Mouse (Mus musculus) right cerebral cortex, adult 2 months (tissue): ENCODE measurements around the gene Cic.

Source experiments
- DNase-seq, 2 experiments: peaks; one replicate each; pipeline ENCODE4 v3.0.0; 2021 to 2022; ENCODE audit warnings: low spot score in 2 of 2

Gene Cic

DNA sequence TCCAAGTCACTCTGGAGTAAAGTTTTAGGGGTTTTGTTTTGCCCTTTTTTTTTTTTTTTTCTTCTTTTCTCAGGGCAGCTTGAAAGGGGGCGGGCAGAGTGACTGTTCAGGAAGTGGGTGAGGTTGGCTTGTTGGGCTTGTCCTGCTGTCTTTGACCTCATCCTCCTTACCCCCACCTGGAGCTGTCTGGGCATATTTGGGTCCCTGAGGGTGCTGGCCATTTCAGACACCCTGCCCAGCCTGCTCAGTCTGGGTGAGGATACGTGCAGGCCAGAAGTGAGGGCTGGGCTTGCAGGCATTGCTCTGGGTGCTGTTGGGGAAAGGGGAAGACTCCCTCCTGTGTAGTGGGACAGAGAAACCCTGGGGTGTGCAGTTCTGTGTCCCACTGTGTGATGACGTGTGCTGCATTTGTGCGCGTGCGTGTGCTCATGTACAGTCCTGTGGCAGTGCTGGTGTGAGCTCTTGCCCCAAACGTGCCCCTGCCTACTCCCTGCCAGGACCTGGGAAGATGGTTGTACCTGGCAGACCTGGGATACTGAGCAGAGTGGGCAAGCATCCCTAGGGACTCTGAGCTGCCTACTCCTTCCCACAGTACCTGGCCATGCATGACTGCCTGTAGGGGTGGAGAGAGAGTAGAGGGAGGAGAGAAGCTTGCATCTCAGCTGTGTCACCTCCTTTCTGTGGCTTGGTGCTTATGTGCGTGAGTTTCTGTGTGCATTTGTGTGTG lies 2.2 kb downstream of the Cic start:
- no peak for DNase-seq

GRCm38 (mm10) chr7:25270652-25271633 lies 3.4 kb downstream of the Cic start:
- no peak for DNase-seq

- DNase-seq, result no peak
Measured at GRCm38 (mm10) chr7:25271651-25272444, 4.3 kb downstream of the Cic start.

- no peak for DNase-seq
Measured at GRCm38 (mm10) chr7:25272445-25273258, 5.1 kb downstream of the Cic start.

DNA sequence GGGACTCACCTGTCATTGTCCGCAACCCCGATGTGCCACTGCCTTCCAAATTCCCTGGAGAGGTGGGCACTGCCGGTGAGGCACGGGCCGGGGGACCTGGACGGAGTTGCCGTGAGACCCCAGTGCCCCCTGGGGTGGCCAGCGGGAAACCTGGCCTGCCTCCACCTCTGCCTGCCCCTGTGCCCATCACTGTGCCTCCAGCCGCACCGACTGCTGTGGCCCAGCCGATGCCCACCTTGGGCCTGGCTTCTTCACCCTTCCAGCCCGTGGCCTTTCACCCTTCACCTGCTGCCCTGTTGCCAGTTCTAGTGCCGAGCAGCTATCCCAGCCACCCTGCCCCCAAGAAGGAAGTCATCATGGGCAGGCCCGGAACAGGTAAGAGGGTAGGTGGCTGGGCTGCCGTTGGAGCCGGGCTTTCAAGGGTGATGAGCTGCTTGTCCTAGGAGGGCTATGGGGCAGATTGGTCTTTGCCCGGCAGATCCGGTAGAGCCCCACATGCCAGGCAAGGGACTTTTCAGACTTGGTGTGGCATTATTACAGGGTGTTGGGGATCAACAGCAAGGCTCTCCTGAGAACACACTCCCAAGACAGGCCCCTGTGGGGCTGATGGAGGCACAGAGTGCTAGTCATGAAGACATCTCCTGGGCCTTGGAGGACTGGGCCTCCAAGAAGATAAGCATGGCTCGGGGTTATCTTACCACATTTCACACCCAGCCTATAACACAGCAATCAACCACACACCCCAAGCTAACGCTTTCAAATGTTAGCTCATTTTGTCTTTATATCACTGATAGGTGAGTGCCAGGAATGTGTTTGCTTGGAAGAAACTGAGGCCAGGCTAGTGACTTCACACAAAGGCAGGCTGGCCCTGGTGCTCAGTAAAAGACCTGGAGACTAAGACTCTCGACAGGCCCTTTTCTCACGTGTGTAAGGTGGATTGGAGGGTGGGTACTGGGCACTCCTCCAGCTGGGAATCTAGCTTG lies 6.0 kb downstream of the Cic start:
- DNase-seq, result no peak

- no peak for DNase-seq
Measured at GRCm38 (mm10) chr7:25274571-25274970, 7.1 kb downstream of the Cic start.

- no peak for DNase-seq
Measured at GRCm38 (mm10) chr7:25274996-25275395, 7.5 kb downstream of the Cic start.

GRCm38 (mm10) chr7:25275555-25276298 lies 8.2 kb downstream of the Cic start:
- DNase-seq, result no peak

GRCm38 (mm10) chr7:25277405-25277804 lies 9.9 kb downstream of the Cic start:
- DNase-seq, result no peak

DNA sequence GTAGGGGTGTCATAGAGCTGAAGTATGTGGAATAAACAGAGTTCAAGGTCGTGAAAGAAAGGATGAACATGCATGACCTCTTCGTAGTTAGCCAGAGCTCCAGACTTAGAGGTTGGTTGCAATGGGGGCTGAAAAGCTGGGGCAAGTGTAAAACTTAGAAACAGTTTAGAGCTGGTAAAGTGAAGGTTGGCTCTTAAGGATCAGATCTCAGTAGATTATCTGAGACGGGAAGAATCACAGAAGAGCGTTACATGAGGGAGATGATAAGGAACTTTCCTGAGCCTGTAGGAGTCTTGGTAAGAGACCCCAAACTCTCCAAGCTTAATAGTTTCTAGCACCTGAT lies 10.5 kb downstream of the Cic start:
- DNase-seq, result no peak

DNA sequence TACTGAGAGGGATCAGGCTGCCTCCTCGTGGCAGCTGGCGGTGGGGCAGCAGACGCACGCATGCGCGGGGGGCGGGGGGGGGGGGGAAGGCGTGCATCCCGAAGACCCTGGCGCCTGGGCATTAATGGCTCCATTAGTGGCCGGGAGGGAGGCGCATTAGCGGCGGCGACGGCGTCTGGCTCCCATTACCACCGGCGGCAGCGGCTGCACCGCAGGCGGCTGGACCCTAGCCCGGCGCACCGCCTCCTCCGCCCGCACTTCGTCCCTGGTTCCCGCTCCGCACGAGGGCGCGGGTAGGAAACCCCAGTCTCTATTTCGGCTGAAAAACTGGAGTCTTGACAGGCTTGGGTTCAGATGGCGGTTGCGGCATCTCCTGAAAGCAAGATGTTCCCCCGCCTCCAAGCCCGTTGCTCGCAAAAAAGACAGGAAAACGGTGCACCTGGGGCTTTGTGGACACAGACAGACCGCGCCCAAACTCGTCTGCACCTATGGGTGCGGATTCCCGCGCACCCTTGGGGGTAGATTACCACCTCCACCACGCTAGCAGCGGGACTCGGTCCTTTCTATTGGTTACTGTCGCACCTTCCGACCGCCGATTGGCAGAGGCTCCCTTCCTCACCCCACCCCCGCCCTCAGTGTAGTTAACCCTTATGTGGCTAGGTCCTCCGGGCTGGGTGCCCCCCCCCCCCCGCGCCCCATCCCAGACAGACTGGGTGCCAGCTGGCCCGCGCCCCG lies 11.0 kb downstream of the Cic start:
- DNase-seq, result peak; percentile 82 to 84

DNA sequence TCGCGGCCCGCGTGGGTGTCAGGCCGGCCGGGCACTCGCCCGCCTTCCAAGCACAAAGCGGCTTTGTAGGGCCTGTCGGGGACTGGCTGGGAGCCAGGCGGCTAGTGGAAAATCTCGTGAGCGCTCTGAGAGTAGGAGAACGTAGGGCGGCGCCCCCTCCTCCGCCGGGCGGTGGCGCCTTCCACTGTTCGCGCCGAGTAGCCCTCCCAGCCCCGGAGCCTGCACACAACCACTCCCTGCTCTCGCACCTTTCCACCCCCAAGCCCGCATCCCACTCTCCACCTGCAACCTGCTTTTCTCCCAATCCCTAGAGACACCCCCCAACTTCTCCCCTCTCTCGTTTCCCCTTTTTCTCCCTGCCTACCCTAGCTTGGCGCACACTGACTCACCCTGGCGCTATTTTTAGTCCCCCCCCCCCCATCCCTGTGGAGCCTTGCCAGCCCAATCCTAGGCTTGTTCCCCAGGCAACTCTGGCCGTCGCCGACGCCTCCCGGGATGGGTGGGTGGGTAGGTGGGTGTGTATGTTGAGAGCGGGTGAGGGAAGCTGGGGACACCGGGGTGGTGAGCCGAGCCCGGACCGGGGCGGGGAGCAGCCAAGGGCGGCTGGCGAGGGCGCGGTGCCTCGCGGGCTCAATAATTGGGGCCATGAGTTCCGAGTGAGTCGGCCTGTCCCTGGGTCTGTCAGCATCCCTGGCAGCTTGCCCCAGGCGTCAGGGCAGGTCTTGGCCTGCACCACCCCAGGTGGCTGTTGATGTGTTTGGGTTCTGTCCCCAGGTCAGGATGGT lies 11.8 kb downstream of the Cic start:
- peak; percentile 90 to 93 for DNase-seq

DNA sequence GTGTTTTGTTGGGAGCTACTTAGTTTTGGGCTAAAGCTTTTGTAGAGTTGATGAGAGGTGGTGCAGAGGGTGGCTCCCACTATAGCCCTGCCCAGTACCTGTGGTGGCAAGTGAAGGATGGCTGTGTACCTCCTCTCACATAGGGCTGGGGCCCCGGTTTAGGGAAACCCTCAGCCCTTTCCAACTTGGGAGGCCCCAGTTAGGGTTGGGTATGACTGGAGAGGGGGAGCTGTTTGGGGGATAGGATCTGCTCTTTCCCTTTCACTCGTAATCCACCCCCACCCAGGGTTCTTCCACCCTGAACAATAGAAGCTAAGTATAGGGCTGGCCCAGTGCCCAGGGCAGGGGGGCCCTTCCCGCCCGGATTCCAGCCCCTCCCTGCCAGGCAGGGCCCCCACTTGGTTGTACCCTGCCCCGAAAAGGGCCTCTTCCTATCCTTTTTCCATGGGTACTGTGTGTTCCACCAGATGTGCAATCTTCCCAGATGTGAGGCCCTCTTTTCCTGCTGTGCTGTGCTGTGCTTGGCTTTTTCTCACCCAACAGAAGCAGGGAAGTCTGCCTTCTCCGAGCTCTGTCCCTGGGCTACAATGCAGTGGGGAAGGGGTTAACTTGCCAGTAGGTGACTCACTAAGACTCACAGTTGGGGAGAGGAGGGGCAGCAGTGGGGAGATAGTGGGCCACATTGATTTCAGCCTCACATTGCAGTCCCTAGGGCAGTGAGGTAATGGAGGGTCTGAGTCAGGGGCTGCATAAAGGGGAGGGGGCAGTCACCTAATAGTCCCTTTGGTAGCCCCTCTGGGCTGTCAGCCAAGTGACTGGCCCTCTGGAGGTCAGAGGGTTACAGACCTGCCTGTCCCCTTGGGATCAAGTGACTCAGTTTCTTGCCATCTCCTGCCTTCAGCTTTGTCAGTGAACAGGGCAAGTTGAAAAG lies 12.6 kb downstream of the Cic start:
- peak in 1 of 2 experiments; percentile 50 for DNase-seq

DNA sequence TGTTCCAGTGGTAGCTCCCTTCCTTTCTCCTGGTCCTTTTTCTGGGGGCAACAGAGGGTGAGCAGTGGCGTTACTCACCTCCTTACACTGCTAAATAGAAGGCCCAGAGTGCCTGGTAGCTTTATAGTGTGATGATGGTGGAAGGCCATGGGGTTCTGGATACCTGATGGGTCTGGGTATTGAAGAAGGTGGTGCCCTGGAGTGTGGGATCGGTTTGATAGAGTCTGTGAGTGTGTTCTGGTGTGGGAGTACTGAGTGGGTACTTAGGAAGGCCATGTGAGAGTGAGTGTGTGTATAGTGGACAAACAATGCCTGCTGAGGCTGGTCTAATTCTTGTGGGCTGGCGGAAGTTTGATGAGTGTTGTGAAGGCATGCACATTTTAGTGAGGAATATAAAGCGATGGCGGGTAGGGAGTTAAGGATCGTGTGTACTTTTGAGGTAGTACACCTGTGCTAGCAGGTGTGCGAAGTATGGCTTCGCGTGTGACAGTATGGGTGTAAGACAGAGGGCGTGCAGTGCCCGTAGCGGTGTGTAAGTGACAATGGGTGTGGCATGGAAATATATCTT lies 13.7 kb downstream of the Cic start:
- DNase-seq, result no peak

DNA sequence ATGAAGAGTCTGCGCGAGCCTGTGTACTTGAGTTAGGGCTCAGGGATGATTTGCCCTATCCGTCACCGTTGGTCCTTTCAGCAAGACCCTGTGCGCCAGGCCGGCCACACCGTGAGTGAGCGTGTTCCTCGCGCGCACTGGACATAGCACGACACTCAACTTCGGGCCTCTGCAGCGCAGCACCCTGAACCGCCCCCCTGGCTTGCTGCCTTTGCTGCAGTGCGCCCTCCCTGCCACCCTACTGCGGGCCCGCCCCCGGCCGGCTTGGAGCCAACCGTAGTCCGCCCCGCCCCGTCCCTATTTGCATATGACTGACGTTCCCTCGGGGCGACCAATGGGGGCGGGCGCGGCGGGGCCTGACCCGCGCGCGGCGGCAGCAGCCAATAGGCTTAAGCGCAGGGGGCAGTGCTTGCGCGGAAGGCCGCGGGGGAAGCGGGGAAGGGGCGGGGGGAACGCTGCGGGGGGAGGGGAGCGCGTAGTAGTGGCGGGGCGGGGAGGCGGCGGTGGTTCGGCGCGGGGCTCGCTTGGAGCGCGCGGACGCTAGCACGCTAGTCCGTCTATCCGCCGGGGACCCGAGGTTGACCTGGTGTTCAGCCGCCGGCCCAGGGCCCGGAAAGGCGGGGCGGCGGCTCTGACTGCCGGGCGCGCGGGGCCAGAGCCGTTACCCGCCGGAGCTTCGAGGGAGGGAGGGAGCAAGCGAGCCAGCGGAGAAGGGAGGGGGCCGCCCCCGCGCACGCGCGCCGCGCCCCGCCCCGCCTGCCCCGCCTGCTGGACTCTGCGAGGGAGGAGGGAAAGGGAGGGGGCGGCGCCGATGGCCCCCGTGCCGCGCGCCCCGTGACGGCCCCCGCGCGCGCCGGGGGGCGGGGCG lies 14.5 kb downstream of the Cic start:
- DNase-seq, result peak; percentile 94
